Mouse (Mus musculus) CH12.LX (cell line): Measurements from ENCODE around the gene Noxo1. TPM values are rescaled to one million over a fixed set of nuclear protein-coding genes. Genes with fewer than 3 reads are reported as not detected.

Source experiments
- DNase-seq: peaks from one replicate; pipeline ENCODE4 v3.0.0-alpha.2; 2013; ENCODE audit errors: extremely low read depth
- H3K27ac ChIP-seq: 2 replicates; pipeline ENCODE4 v1.5.1; 2012; ENCODE audit warnings: low read depth, mild to moderate bottlenecking, control low read depth, moderate library complexity; ENCODE audit not compliant: insufficient read depth
- H3K27me3 ChIP-seq: replicated peaks from 2 replicates; pipeline ENCODE3; 2012; ENCODE audit warnings: inconsistent platforms
- H3K36me3 ChIP-seq, 2 experiments: replicated peaks in 1 of 2; 2 replicates each; pipeline versions ENCODE3 to v1.6.1; 2012; ENCODE audit warnings: inconsistent platforms in 1 of 2, low read length in 1 of 2, mild to moderate bottlenecking in 1 of 2, mixed read lengths in 1 of 2, moderate library complexity in 1 of 2; ENCODE audit not compliant: control insufficient read depth in 1 of 2, insufficient read depth in 1 of 2
- H3K4me1 ChIP-seq, 2 experiments: 2 replicates each; pipeline ENCODE4 v1.6.1; 2012; ENCODE audit warnings: inconsistent platforms in 1 of 2, moderate library complexity in 1 of 2; ENCODE audit not compliant: insufficient read depth in 2 of 2, control insufficient read depth in 1 of 2
- H3K4me2 ChIP-seq: 2 replicates; pipeline ENCODE4 v1.6.1; 2012; ENCODE audit warnings: low read depth, mild to moderate bottlenecking, control low read depth; ENCODE audit not compliant: poor library complexity, insufficient read depth, severe bottlenecking
- H3K4me3 ChIP-seq, 3 experiments: fragments of 150-350 bp in 1 of 3; sonication (generic) in 1 of 3; replicated peaks in 1 of 3; 2 replicates each; pipeline versions ENCODE3 to v1.5.1; 2011 to 2012; ENCODE audit warnings: low read depth in 2 of 3, low read length in 2 of 3, mild to moderate bottlenecking in 2 of 3, moderate library complexity in 2 of 3, control low read depth in 1 of 3, improper control_type of control experiment in 1 of 3, inconsistent platforms in 1 of 3, mixed read lengths in 1 of 3; ENCODE audit not compliant: poor library complexity in 1 of 3
- H3K79me2 ChIP-seq: replicated peaks from 2 replicates; pipeline ENCODE4 v1.6.1; 2012; ENCODE audit warnings: mild to moderate bottlenecking, moderate library complexity; ENCODE audit not compliant: control insufficient read depth, poor library complexity, insufficient read depth, severe bottlenecking; ENCODE audit errors: extremely low read depth
- H3K9ac ChIP-seq: 2 replicates; pipeline ENCODE4 v1.6.1; 2012; ENCODE audit warnings: low read depth, mild to moderate bottlenecking, control low read depth, moderate library complexity; ENCODE audit not compliant: insufficient read depth
- H3K9me3 ChIP-seq: replicated peaks from 2 replicates; pipeline ENCODE3; 2012; ENCODE audit warnings: low read length, inconsistent platforms, mixed read lengths
- CTCF ChIP-seq, 2 experiments: IDR thresholded peaks in 1 of 2; conservative IDR thresholded peaks in 1 of 2; 2 replicates each; pipeline ENCODE4 v1.5.1; 2011 to 2012; ENCODE audit warnings: low read depth in 2 of 2, low read length in 2 of 2, improper control_type of control experiment in 1 of 2, inconsistent platforms in 1 of 2, mild to moderate bottlenecking in 1 of 2, moderate library complexity in 1 of 2
- ELF1 ChIP-seq: IDR thresholded peaks from 2 replicates; pipeline ENCODE4 v1.6.1; 2014; ENCODE audit warnings: low read depth, mild to moderate bottlenecking, inconsistent platforms, low read length, improper control_type of control experiment
- EP300 ChIP-seq: IDR thresholded peaks from 2 replicates; pipeline ENCODE4 v1.6.1; 2011; ENCODE audit warnings: low read length, improper control_type of control experiment
- IRF4 ChIP-seq: IDR thresholded peaks from 2 replicates; pipeline ENCODE4 v1.6.1; 2014; ENCODE audit warnings: low read depth, mild to moderate bottlenecking, inconsistent platforms, low read length, improper control_type of control experiment
- MAX ChIP-seq: IDR thresholded peaks from 2 replicates; pipeline ENCODE4 v1.6.1; 2011; ENCODE audit warnings: low read length, improper control_type of control experiment
- NELFE ChIP-seq: IDR thresholded peaks from 2 replicates; pipeline ENCODE4 v1.6.1; 2011; ENCODE audit warnings: low read depth, low read length, improper control_type of control experiment
- POLR2AphosphoS2 ChIP-seq: IDR thresholded peaks from 2 replicates; pipeline ENCODE4 v1.6.1; 2011; ENCODE audit warnings: low read depth, low read length, improper control_type of control experiment
- RAD21 ChIP-seq: IDR thresholded peaks from 2 replicates; pipeline ENCODE4 v1.6.1; 2011; ENCODE audit warnings: low read depth, mild to moderate bottlenecking, low read length, improper control_type of control experiment, moderate library complexity
- RCOR1 ChIP-seq: conservative IDR thresholded peaks from 2 replicates; pipeline ENCODE4 v1.6.1; 2012; ENCODE audit warnings: low read depth, mild to moderate bottlenecking, inconsistent platforms, low read length, improper control_type of control experiment
- ZNF384 ChIP-seq: IDR thresholded peaks from 2 replicates; pipeline ENCODE4 v1.6.1; 2012; ENCODE audit warnings: low read depth, low read length, improper control_type of control experiment, inconsistent platforms
- dilution Hi-C: fragments of 300-500 bp; cut with MboI; formaldehyde crosslinking; loops from 2 replicates; pipeline ENCODE4 v1.14.3; 2020; ENCODE audit warnings: low sequenced_read_pairs; ENCODE audit not compliant: extremely low pct_unique_long_range_greater_than_20kb, extremely low pct_ligation_motif_present
- in situ Hi-C: fragments of 300-500 bp; cut with MboI; formaldehyde crosslinking; loops from 3 replicates; pipeline ENCODE4 v1.14.3; 2019; ENCODE audit warnings: low sequenced_read_pairs, low pct_ligation_motif_present, low pct_unique_long_range_greater_than_20kb, mixed read lengths
- polyA plus RNA-seq: library from polyadenylated mRNA; unstranded; fragments of >175 nt; gene quantifications from 2 replicates; pipeline ENCODE4 v1.2.1, GENCODE M21; 2012; ENCODE audit warnings: low read depth; ENCODE audit not compliant: insufficient read length
- total RNA-seq, 2 experiments: library from RNA; depleted of rRNA; stranded (reverse); fragments of 300-350 nt in 1 of 2; fragments of >200 nt in 1 of 2; gene quantifications; 2 replicates each; pipeline ENCODE4 v1.2.3; 2012 to 2014

The Noxo1 gene
- total and polyA plus RNA-seq, 3 experiments, result 0.47 to 2.5 (median 0.89) TPM

DNA sequence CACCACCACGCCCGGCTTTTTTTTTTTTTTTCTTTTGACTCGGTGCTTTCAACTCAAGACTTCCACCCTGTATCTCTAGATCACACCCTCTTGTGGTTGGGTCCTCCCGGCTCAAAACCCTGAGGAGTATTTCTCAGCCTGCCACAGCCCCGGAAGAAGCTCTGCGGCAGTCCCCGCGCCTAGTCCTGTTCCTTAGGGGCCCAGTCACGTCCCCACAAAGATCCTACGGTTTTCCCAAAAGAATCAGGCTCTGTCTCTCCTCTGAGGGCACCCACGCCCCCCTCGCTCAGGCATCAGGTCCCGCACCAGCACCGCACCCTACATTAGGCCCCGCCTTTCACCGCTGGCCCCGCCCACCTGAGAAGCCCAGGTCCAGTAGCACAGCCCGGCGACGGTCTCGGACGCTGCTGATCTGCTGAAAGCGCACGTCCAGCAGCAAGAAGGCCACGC is 8.9 kb upstream of the Noxo1 start:
- no peaks in the 10 kb centered on the region for H3K79me2 ChIP-seq
- DNase-seq, result peak; percentile 48
- peaks cover 9 to 16% of the 10 kb centered on the region in 2 experiments for H3K4me1 ChIP-seq
- TF ChIP-seq ELF1, result peak; percentile 49; the same call in 1 of the 2 replicates
- no peak for TF ChIP-seq RAD21
- peak; percentile 81 for TF ChIP-seq ZNF384
- peaks cover 27% of the 10 kb centered on the region for H3K27me3 ChIP-seq
- no peak overlapping the region for H3K27ac ChIP-seq
- in situ Hi-C loops (no loop called here), dilution Hi-C loops (no loop called here)
- H3K9ac ChIP-seq, result peak overlapping the region; percentile 18; the same call in 1 of the 2 replicates
- no peaks in the 10 kb centered on the region for H3K9me3 ChIP-seq
- H3K36me3 ChIP-seq, result peaks cover under 1 to 4% of the 10 kb centered on the region in 2 experiments
- peak overlapping the region; percentile 30 to 48 (median 45) for H3K4me3 ChIP-seq
- peak overlapping the region; percentile 66; the same call in 1 of the 2 replicates for H3K4me2 ChIP-seq

DNA sequence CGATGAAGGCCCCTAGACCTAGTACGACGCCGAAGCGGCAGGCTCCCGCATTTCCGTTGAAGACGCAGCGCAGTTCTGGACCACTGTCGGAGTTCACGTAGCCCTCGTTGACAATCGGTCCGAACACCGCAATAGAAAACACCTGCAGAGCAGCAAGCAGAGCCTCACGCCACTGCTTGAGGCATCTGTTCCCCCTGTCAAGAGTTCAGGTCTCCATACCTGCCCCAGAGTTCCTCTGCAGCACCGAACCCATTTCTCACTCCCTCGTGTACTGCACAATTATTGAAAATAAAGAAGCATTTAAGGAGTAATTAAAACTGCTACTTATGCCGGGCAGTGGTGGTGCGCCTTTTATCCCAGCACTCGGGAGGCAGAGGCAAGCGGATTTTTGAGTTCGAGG is 8.4 kb upstream of the Noxo1 start:
- no peak for DNase-seq
- no peak overlapping the region for H3K9ac ChIP-seq
- H3K27me3 ChIP-seq, result peaks cover 27% of the 10 kb centered on the region
- H3K79me2 ChIP-seq, result no peaks in the 10 kb centered on the region
- peaks cover 0 to 4% of the 10 kb centered on the region in 2 experiments for H3K36me3 ChIP-seq
- no peaks in the 10 kb centered on the region for H3K9me3 ChIP-seq
- peaks cover 13 to 20% of the 10 kb centered on the region in 2 experiments for H3K4me1 ChIP-seq
- in situ Hi-C loops (no loop called here), dilution Hi-C loops (no loop called here)
- H3K4me3 ChIP-seq, result peak overlapping the region in 1 of 3 experiments; percentile 48
- no peak overlapping the region for H3K27ac ChIP-seq
- 0 out of 2 replicates have a peak overlapping the region, but pooled peaks have one; percentile 66 for H3K4me2 ChIP-seq
- no peak for TF ChIP-seq EP300
- TF ChIP-seq MAX, result no peak
- TF ChIP-seq ELF1, result no peak
- no peak for TF ChIP-seq CTCF (conservative IDR thresholded peaks at IDR 0.05 in 1 of 2, IDR thresholded peaks at IDR 0.05 in 1 of 2; ENCODE audit: low read depth in 2 of 2, low read length in 2 of 2)

DNA sequence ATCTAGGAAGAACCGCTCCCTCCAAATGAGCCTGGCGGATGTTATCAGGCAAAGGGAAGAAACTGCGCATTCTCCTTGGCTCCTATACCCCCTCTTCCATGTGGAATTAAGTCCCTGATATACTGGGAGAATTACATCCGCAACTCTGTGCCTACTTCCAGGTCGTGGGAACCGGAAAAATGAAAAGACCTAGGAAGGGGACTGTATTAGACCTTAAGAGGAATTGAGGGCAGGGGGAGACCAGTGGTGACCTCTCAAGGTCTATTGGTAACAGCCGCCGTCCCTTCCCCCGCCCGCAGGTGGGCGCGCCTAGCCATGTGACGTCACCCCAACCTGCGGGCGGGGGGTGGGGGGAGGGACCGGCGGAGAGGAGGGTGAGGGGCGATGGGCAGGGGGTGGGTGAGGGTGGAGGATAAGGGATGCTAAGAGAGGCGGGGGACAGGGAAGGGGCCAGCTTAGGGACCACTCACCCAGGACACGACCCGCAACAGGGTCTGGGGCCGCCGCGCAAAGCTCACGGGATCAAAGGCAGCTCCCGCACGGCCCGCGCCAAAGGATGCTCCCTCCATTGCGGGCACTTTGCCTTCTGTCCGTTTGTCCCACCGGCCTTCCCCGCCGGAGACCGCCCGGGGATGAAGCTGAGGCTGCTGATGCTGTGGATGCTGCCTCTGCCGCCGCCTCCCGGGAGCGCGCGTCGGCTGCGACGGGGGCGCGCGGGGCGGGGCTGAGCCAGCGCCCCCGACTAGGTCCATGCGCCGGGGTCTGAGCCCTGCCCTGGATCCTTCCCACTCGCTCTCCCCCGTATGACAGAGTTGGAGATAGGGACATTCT is 6.6 kb upstream of the Noxo1 start, which contains the start of gene Syngr3:
Gene Syngr3 (minus strand): TSS at position 705 of the 831 bp plus-strand sequence.
- no peak for TF ChIP-seq POLR2AphosphoS2
- no peak for TF ChIP-seq RCOR1
- no peak for TF ChIP-seq NELFE
- TF ChIP-seq RAD21, result no peak
- TF ChIP-seq IRF4, result no peak
- H3K36me3 ChIP-seq, result peaks cover 8 to 18% of the 10 kb centered on the region in 2 experiments
- no peak within 1 kb of the TSS for H3K27ac ChIP-seq
- H3K27me3 ChIP-seq, result peaks cover 27% of the 10 kb centered on the region
- H3K4me3 ChIP-seq, result peak within 1 kb of the TSS; percentile 17 to 76 (median 54)
- H3K4me1 ChIP-seq, result peaks cover 14 to 34% of the 10 kb centered on the region in 2 experiments
- peak within 1 kb of the TSS; percentile 95 for H3K4me2 ChIP-seq
- no peak for DNase-seq
- peak within 1 kb of the TSS; percentile 29; the same call in 1 of the 2 replicates for H3K9ac ChIP-seq
- dilution Hi-C loops, result no loop called here
- H3K79me2 ChIP-seq, result no peaks in the 10 kb centered on the region
- H3K9me3 ChIP-seq, result no peaks in the 10 kb centered on the region
- in situ Hi-C loops, result no loop called here
